Mouse (Mus musculus) hindbrain, embryonic 15.5 days (tissue): ENCODE measurements at regions not wholly inside any gene's neighbourhood (a gene's known extent, or its start where the extent isn't known, plus 50 kb on each side); places are given as distances from the start of the nearest gene placed in this dataset.
A peak's percentile ranks its signal among the peaks of the same experiment; 100 is the strongest.

Experiments used
- ATAC-seq: fragments of 200-750 bp; cut with Nextera tagmentation; 2 replicates; pipeline ENCODE4 v1.8.0; 2017; ENCODE audit warnings: low read depth, moderate number of reproducible peaks, moderate TSS enrichment; ENCODE audit not compliant: low FRiP score
- H3K27ac ChIP-seq: fragments of 300-500 bp; sonication (generic); replicated peaks from 2 replicates; pipeline ENCODE4 v1.5.1; 2015; ENCODE audit warnings: mild to moderate bottlenecking, inconsistent platforms
- H3K27me3 ChIP-seq: fragments of 300-500 bp; sonication (generic); 2 replicates; pipeline ENCODE4 v1.6.1; 2015; ENCODE audit warnings: control low read depth, inconsistent platforms
- H3K36me3 ChIP-seq: fragments of 300-500 bp; sonication (generic); 2 replicates; pipeline ENCODE4 v1.6.1; 2015; ENCODE audit warnings: control low read depth, inconsistent platforms
- H3K4me1 ChIP-seq: fragments of 300-500 bp; sonication (generic); replicated peaks from 2 replicates; pipeline ENCODE4 v1.6.1; 2015; ENCODE audit warnings: control low read depth, inconsistent platforms
- H3K4me2 ChIP-seq: fragments of 300-500 bp; sonication (generic); 2 replicates; pipeline ENCODE4 v1.6.1; 2015; ENCODE audit warnings: moderate library complexity, mild to moderate bottlenecking, inconsistent platforms
- H3K4me3 ChIP-seq: fragments of 300-500 bp; sonication (generic); 2 replicates; pipeline ENCODE4 v1.5.1; 2015; ENCODE audit warnings: mild to moderate bottlenecking, inconsistent platforms
- H3K9ac ChIP-seq: fragments of 300-500 bp; sonication (generic); 2 replicates; pipeline ENCODE4 v1.6.1; 2015; ENCODE audit warnings: inconsistent platforms
- H3K9me3 ChIP-seq: fragments of 300-500 bp; sonication (generic); 2 replicates; pipeline ENCODE4 v1.6.1; 2016; ENCODE audit warnings: control low read depth, inconsistent platforms
- WGBS: fragments of 180-500 bp; shearing (Covaris S2); methylation state at CpG from one replicate; pipeline ENCODE4 v1.1.7; 2015; 5-methylcytosine and 5-hydroxymethylcytosine counted together

DNA sequence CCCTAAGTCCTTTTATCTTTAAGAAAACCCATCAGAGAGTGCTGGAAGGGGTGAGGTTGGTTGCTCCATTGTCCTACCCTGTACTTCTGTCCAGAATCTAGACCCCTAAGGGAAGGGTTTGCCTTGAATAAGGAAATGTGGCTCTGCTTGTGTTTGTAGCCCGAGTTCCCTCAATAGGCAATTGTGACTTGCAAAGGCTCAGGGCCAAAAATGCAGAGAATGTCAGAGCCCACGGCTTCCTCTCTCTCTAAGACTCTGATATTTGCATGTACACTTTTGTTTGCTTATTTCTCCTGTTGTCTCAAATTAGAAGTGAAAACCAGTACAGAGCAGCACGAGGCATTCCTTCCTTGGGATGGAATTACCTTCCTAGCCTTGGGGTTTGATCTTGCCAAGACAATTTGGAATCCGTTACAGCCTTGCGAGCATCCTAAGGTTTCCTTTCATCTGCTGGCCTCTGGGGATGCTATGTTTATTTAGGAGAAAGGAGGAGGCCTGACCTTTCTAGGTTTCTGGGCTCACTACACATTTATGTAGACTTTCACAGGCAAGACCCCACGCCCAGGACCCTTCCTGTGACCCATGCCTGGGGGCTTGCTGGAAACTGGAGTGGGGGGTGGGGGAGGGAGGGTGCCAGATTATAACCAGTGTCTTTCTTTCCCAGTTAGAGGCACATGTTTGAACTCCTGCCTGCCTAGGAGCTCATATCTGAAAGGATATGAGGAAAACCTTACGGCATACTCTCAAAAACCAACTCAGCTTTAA, 181.8 kb downstream of the Trim29 start:
- Histone ChIP-seq H3K27ac (no peak overlapping the region), H3K4me1 (peaks cover 4% of the 10 kb centered on the region), H3K27me3 (no peaks in the 10 kb centered on the region), H3K9me3 (no peaks in the 10 kb centered on the region), H3K4me2 (no peak overlapping the region), H3K36me3 (no peaks in the 10 kb centered on the region), H3K9ac (no peak overlapping the region), H3K4me3 (no peak overlapping the region)
- no peak for ATAC-seq
- WGBS = 46% methylated on average over 7 of the region's 7 CpGs

DNA sequence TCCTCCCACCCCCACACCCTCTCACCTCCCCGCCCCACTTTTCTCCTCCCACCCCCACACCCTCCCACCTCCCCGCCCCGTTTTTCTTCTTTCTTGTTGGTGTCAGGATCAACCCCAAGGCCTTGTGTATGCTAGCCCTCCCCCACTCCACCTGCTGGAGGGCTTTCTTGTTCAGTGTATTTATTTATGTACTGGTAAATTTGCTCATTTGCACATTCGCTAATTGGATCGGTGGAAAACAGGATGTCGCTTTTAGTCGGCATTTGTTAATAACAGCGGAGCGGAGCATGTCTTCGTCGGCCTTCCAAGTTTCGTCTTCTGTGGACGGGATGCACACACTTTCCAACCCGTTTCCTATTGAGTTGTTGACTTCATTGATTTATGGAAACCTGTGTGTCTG, 187.9 kb downstream of the Trim29 start:
- Histone ChIP-seq H3K36me3 (no peaks in the 10 kb centered on the region), H3K27me3 (no peaks in the 10 kb centered on the region), H3K9ac (no peak overlapping the region), H3K9me3 (no peaks in the 10 kb centered on the region), H3K4me2 (no peak overlapping the region), H3K27ac (no peak overlapping the region), H3K4me1 (no peaks in the 10 kb centered on the region), H3K4me3 (no peak overlapping the region)
- no peak for ATAC-seq
- 69% methylated on average over 14 of the region's 14 CpGs for WGBS

DNA sequence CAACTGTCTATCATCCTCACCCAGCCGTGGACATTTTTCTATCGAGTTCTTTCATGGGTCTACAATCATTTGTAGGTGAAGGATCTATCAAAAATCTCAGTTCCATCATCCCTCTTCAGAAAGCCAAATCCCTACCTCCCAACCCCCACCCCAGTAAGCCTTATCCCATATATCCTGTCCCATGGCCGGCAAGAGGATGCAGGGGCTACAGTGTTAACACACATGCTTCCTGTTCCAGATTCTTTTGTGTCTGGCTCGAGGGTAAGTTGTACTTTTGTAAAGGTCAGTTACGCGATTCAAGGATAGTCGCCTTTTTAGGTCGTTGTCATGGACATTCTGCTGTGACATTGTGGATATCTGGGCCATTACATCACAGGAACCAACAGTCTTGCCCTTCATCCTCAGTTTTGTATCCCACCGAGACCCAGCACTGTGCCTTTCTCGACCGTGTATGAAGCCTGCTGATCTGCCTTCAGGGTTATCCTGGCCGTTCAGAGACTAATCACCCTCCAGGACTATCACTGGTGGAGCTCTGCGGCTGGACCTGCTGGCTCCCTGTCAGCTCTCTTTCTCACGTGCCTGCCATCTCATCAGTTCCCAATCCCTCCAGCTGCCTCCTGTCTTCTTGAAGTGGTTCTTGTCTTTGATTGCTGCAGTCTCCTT, 193.8 kb downstream of the Trim29 start:
- Histone ChIP-seq H3K36me3 (no peaks in the 10 kb centered on the region), H3K27me3 (no peaks in the 10 kb centered on the region), H3K9ac (no peak overlapping the region), H3K4me1 (peaks cover 22% of the 10 kb centered on the region), H3K4me3 (no peak overlapping the region), H3K4me2 (no peak overlapping the region), H3K27ac (no peak overlapping the region), H3K9me3 (no peaks in the 10 kb centered on the region)
- 61% methylated on average over 14 of the region's 14 CpGs for WGBS
- ATAC-seq = no peak

DNA sequence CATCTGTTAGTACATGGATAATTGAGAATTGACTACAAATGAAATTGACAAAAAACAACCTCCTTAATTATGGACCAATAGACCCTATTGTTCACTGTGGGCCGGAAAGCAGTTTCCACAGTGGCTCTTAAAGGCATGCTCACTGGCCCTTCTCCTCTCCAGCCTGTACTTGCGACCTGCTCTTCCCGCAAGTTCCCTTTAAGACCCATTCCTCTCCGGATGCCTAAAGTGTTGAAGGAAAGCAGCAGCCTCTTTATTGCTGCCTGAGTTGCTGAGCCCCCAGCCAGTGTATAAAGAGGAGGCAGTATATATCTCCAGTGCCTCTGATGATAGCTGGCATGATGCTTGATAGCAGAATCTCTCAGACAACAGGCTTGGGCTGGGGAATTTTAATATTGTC, 195.2 kb downstream of the Trim29 start:
- Histone ChIP-seq H3K4me1 (peaks cover 22% of the 10 kb centered on the region), H3K27ac (peak overlapping the region; percentile 22; the same call in 1 of the 2 replicates), H3K4me3 (no peak overlapping the region), H3K36me3 (no peaks in the 10 kb centered on the region), H3K27me3 (no peaks in the 10 kb centered on the region), H3K9me3 (no peaks in the 10 kb centered on the region), H3K9ac (no peak overlapping the region), H3K4me2 (peak overlapping the region; percentile 18; the same call in 1 of the 2 replicates)
- peak; percentile 74 for ATAC-seq
- WGBS = 23% methylated on average over 4 of the region's 4 CpGs

DNA sequence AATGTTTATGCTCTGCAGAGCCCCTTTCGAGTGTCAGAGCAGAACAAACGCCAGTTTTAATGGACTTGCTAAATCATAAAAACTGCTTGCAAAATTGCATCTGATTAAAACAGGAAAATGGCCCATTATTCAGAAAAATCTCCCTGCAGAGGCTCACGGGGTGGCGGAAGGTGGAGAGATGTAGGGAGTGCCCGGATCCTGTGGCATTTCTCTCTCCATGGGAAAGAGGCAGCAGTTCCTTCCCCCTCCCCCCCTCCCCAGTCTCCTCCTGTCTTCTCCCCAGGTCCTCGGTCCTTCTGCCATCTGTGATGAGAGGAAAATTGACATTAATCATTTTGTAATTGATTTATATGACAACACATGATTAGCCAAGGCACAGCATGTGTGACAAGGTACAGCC, 195.6 kb downstream of the Trim29 start:
- 0 out of 2 replicates have a peak, but pooled peaks have one; percentile 68 for ATAC-seq
- H3K4me2 ChIP-seq = peak overlapping the region; percentile 18; the same call in 1 of the 2 replicates
- 27% methylated on average over 6 of the region's 6 CpGs for WGBS

DNA sequence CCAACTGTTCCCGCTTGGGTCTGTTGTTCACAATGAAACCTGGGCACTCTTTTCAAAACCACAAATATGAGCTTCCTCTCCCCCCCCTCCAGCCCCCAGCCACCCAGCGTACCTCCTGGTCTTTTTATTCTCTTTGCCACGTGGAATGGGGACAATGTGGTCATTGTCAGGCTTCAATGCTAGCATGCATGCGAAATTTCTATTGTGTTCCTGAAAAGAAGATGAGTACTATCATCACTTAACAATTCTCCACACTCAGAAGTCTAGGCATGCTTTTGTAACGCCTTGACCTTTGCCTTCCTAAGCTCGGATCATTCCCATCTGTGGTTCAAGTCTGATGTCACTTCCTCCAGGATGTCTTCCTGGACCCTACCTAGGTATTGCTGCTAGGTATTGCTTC, 202.2 kb downstream of the Trim29 start:
- no peak overlapping the region for H3K4me2 ChIP-seq
- H3K4me3 ChIP-seq = no peak overlapping the region
- H3K9me3 ChIP-seq = no peaks in the 10 kb centered on the region
- H3K36me3 ChIP-seq = no peaks in the 10 kb centered on the region
- no peaks in the 10 kb centered on the region for H3K27me3 ChIP-seq
- ATAC-seq = no peak
- H3K9ac ChIP-seq = no peak overlapping the region
- no peak overlapping the region for H3K27ac ChIP-seq
- 37% methylated on average over 6 of the region's 6 CpGs for WGBS
- no peaks in the 10 kb centered on the region for H3K4me1 ChIP-seq

More for the DNA sequence above, 195.6 kb downstream of the Trim29 start:
- Histone ChIP-seq H3K36me3 (no peaks in the 10 kb centered on the region), H3K9me3 (no peaks in the 10 kb centered on the region), H3K9ac (no peak overlapping the region), H3K4me3 (no peak overlapping the region), H3K4me1 (peaks cover 22% of the 10 kb centered on the region), H3K27me3 (no peaks in the 10 kb centered on the region), H3K27ac (peak overlapping the region; percentile 22; the same call in 1 of the 2 replicates)

DNA sequence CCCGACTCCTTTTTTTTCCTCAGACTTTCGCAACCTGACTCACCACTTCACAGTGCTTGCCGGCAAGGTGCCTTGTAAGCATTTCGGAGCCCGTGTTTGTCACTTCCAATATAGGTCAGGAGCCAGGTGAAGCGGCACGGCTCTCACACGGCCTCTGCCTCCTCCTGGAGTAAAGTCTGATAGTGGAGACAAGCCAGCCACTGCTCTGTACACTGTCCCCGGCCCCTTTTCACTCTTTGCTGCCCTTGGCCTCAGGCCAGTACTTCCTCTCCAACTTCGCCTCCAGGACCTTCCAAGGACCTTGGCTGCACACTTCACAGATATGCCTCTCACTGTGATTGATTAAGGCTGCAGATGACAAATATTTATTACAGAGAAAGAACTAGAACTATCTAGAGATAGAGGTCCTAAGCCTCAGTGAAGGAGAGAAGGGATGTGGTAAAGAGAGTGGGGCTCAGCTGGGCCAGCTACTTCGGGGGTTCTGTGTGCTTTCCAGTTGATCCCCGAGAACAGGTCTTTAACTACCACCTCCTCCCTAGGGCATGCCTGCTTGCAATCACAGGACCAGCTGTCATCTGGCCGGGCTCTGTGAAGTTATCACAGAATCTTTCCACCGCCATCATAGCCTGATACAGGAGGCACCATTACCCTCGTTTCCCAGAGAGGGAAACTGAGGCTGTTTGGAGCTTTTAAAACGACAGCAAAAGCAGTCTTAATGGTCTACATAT, 204.2 kb downstream of the Trim29 start:
- Histone ChIP-seq H3K27me3 (no peaks in the 10 kb centered on the region), H3K4me2 (no peak overlapping the region), H3K27ac (no peak overlapping the region), H3K4me1 (no peaks in the 10 kb centered on the region), H3K36me3 (no peaks in the 10 kb centered on the region), H3K9ac (no peak overlapping the region), H3K9me3 (no peaks in the 10 kb centered on the region), H3K4me3 (no peak overlapping the region)
- WGBS = 81% methylated on average over 16 of the region's 16 CpGs
- ATAC-seq = no peak

DNA sequence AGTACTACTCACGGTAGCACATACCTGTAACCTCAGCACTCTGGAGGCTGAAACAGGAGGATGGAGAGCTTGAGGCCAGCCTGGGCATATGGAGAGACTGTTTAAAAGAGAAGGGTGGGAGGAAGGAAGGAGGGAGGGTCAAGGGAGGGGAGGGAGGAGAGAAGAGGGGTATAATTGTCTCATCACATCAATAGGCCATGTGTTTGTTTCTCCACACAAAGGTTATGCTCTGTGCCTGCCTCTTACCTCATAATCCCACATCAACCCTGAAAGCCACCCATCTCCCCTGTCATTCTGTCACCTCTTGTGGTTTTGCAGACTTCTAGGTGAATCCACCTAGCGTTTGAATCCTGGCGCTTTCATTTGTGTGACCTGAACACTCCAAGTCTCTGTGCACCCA, 210.3 kb downstream of the Trim29 start:
- no peak overlapping the region for H3K9ac ChIP-seq
- no peaks in the 10 kb centered on the region for H3K27me3 ChIP-seq
- no peak for ATAC-seq
- WGBS = 95% methylated on average over 3 of the region's 3 CpGs
- H3K36me3 ChIP-seq = no peaks in the 10 kb centered on the region
- peaks cover 13% of the 10 kb centered on the region for H3K4me1 ChIP-seq
- no peak overlapping the region for H3K4me3 ChIP-seq
- no peak overlapping the region for H3K27ac ChIP-seq
- no peak overlapping the region for H3K4me2 ChIP-seq
- H3K9me3 ChIP-seq = no peaks in the 10 kb centered on the region

DNA sequence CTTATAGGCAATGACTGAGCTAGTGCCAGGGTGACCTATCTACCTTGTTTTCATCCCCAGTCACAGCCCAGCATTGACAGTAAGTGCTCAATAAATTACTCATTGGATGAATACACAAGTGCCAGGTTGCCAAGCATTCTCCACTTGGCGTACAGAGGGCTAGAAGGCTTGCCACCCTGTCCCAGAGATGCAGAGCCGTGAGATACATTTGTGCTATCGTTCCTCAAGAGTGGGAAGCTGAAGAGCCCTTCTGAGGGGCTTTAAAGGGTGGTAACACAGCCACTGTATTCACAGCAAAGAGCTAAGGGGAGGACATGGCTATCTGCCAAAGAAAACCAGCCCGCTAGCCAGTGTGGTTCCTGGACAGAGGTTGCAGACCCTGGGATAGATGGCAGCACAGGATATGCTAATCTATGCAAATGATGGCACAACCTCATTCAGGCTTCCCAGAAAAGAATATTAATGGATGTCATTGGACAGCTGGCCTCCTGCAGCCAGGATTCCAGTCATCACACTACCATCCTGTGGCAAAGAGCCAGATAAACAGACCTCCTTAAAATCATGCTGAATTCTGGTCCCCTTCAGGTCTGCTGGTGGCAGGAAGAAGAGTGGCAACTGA, 214.4 kb downstream of the Trim29 start:
- peak; percentile 73 for ATAC-seq
- no peaks in the 10 kb centered on the region for H3K36me3 ChIP-seq
- no peak overlapping the region for H3K9ac ChIP-seq
- no peaks in the 10 kb centered on the region for H3K9me3 ChIP-seq
- no peak overlapping the region for H3K4me3 ChIP-seq
- no peaks in the 10 kb centered on the region for H3K27me3 ChIP-seq
- no peak overlapping the region for H3K4me2 ChIP-seq
- peaks cover 19% of the 10 kb centered on the region for H3K4me1 ChIP-seq
- no peak overlapping the region for H3K27ac ChIP-seq
- 25% methylated on average over 4 of the region's 4 CpGs for WGBS

DNA sequence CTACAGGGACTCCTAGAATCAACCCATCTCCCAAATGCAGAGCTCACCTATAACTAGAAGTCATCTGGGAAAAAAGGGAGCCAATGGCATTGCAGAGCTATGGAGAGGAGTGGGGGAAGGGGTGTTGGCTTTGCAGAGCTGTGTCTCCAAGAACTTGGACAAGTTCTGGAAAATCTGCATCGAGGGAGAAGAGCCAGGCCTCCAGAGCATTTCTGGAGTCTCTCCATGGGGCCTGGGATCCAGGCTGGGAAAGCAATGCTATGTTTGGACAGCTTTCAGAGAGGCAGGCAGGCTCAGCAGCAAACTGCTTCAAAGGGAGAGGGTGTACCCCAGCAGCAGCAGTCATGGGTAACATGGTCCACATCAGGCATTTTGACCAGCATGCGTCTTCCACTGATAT, 211.6 kb upstream of the Nectin1 start:
- H3K4me1 ChIP-seq = peaks cover 6% of the 10 kb centered on the region; the same call in 1 of the 2 replicates
- no peak overlapping the region for H3K4me3 ChIP-seq
- H3K9ac ChIP-seq = no peak overlapping the region
- peaks cover 3% of the 10 kb centered on the region; the same call in 1 of the 2 replicates for H3K27me3 ChIP-seq
- H3K4me2 ChIP-seq = no peak overlapping the region
- H3K36me3 ChIP-seq = no peaks in the 10 kb centered on the region
- 78% methylated on average over 2 of the region's 2 CpGs for WGBS
- no peaks in the 10 kb centered on the region for H3K9me3 ChIP-seq
- no peak overlapping the region for H3K27ac ChIP-seq
- no peak for ATAC-seq

DNA sequence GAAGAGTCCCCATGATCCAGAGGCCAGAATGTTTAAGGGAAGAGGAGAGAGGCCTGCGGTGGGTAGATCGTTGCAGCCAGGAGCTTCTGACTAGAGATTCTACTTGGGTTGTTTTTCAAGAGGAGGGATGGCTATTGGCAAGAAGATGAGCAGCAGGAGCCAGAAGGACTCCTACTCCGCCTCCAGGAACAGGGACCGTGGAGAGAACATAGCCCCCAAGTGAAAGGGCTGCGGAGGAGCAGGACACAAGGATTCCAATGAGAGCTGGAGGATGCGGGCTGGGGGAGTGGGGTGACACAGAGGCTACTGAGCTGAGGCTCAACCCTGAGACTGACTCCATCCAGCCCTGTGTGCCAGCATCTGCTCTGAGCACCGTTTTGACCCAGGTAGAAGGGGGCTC, 207.8 kb upstream of the Nectin1 start:
- H3K27me3 ChIP-seq = no peaks in the 10 kb centered on the region
- H3K27ac ChIP-seq = no peak overlapping the region
- WGBS = 86% methylated on average over 7 of the region's 7 CpGs
- no peak overlapping the region for H3K4me2 ChIP-seq
- H3K36me3 ChIP-seq = no peaks in the 10 kb centered on the region
- H3K9me3 ChIP-seq = no peaks in the 10 kb centered on the region
- H3K4me3 ChIP-seq = no peak overlapping the region
- no peaks in the 10 kb centered on the region for H3K4me1 ChIP-seq
- H3K9ac ChIP-seq = no peak overlapping the region
- ATAC-seq = no peak

DNA sequence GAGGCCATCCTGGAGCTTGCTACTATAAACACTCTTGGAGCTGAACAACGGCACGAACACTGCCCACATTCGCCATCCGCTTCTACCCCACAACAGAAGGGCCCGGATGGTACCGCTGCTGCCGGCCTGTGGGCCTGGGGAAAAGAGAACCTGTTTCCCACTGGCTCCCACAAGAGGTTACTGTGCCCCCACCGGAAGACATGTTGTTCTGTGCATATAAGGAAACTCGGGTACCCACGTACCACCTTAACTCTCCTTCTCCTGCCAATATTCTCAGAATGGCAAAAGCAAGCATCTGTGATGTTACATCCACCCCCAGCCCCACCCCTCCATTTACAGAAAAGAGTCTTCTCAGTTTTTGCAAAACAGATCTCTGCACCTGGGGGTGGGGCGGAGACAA, 206.7 kb upstream of the Nectin1 start:
- H3K4me2 ChIP-seq = no peak overlapping the region
- no peaks in the 10 kb centered on the region for H3K9me3 ChIP-seq
- no peak for ATAC-seq
- no peak overlapping the region for H3K27ac ChIP-seq
- H3K27me3 ChIP-seq = no peaks in the 10 kb centered on the region
- 91% methylated on average over 11 of the region's 11 CpGs for WGBS
- no peaks in the 10 kb centered on the region for H3K36me3 ChIP-seq
- no peak overlapping the region for H3K4me3 ChIP-seq
- no peaks in the 10 kb centered on the region for H3K4me1 ChIP-seq
- H3K9ac ChIP-seq = no peak overlapping the region
